Mouse (Mus musculus) hindbrain, embryonic 12.5 days (tissue): ENCODE measurements around the gene Olfr292. TPM values are rescaled to one million over a fixed set of nuclear protein-coding genes. Genes with fewer than 3 reads are reported as not detected.

Source experiments
- ATAC-seq: fragments of 200-750 bp; cut with Nextera tagmentation; 2 replicates; pipeline ENCODE4 v1.8.0; 2017; ENCODE audit warnings: moderate TSS enrichment; ENCODE audit not compliant: low FRiP score
- H3K27ac ChIP-seq: fragments of 300-500 bp; sonication (generic); 2 replicates; pipeline ENCODE4 v1.5.1; 2016; ENCODE audit warnings: mild to moderate bottlenecking
- H3K27me3 ChIP-seq: fragments of 300-500 bp; sonication (generic); 2 replicates; pipeline ENCODE4 v1.6.1; 2016; ENCODE audit warnings: mild to moderate bottlenecking
- H3K36me3 ChIP-seq: fragments of 300-500 bp; sonication (generic); 2 replicates; pipeline ENCODE4 v1.6.1; 2016; ENCODE audit warnings: mild to moderate bottlenecking
- H3K4me1 ChIP-seq: fragments of 300-500 bp; sonication (generic); 2 replicates; pipeline ENCODE4 v1.6.1; 2016
- H3K4me2 ChIP-seq: fragments of 300-500 bp; sonication (generic); replicated peaks from 2 replicates; pipeline ENCODE4 v1.6.1; 2016; ENCODE audit warnings: mild to moderate bottlenecking
- H3K4me3 ChIP-seq: fragments of 300-500 bp; sonication (generic); 2 replicates; pipeline ENCODE4 v1.5.1; 2016; ENCODE audit warnings: mild to moderate bottlenecking
- H3K9ac ChIP-seq: fragments of 300-500 bp; sonication (generic); 2 replicates; pipeline ENCODE4 v1.6.1; 2016; ENCODE audit warnings: mild to moderate bottlenecking, moderate library complexity
- H3K9me3 ChIP-seq: fragments of 300-500 bp; sonication (generic); replicated peaks from 2 replicates; pipeline ENCODE4 v1.6.1; 2016; ENCODE audit warnings: mild to moderate bottlenecking
- WGBS: fragments of 180-500 bp; shearing (Covaris S2); methylation state at CpG from one replicate; pipeline ENCODE4 v1.1.7; 2016; 5-methylcytosine and 5-hydroxymethylcytosine counted together
- polyA plus RNA-seq: library from polyadenylated mRNA; unstranded; fragments of >200 nt; fragmentation: Nextera tagmentation; extraction: Ambion mirVana; gene quantifications from 2 replicates; pipeline ENCODE4 v1.2.1, GENCODE M21; 2016

The Olfr292 gene
- polyA plus RNA-seq: not detected in 2 replicates

DNA sequence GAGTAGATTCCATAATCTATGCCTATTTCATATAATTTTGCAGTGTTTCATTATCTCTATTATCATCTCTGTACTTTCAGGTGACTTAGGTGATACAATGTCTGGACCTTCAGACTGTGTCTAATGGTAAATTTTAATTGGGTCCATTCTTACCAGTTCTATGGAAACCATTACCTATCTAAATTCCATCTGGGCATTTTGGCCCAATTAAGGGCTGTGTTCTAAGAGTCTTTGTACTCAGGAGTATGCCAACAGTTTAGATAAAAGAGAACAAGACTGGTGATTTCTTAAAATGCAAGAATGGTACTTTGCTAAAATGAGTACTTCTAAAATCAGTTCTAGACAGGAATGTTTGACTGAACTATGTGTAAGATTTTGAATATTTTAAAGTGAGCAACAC, at the start of gene Olfr292:
Gene Olfr292, plus strand, starts transcription at position 301 of the 400 bp plus-strand sequence.
- H3K27me3 ChIP-seq: no peaks in the 10 kb centered on the region
- no peaks in the 10 kb centered on the region for H3K4me1 ChIP-seq
- H3K27ac ChIP-seq: no peak within 1 kb of the TSS
- H3K9me3 ChIP-seq: no peaks in the 10 kb centered on the region
- H3K4me3 ChIP-seq: no peak within 1 kb of the TSS
- ATAC-seq: no peak
- no peak within 1 kb of the TSS for H3K4me2 ChIP-seq
- H3K9ac ChIP-seq: no peak within 1 kb of the TSS
- H3K36me3 ChIP-seq: no peaks in the 10 kb centered on the region

DNA sequence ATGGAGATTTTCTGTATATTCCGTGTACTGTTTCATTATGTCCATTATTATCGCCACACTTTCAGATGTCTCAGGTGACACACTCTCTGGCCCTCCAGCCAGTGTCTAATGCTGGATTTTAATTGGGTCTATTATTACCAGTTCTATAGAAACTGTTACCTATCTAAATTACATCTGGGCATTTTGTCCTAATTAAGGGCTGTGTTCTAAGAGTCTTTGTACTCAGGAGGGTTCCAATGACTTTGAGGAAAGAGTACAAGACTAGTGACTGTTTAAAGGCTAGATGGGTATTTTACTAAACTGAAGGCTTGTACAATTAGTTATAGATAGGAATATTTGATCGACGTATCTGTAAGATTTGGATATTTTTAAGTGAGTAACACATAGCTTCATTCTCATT, 39.4 kb upstream of the Olfr292 start, which contains the start of gene Olfr293:
Gene Olfr293, plus strand, starts transcription at position 301 of the 400 bp plus-strand sequence.
- Histone ChIP-seq H3K4me3 (no peak within 1 kb of the TSS), H3K9ac (no peak within 1 kb of the TSS), H3K36me3 (no peaks in the 10 kb centered on the region), H3K4me1 (no peaks in the 10 kb centered on the region), H3K9me3 (no peaks in the 10 kb centered on the region), H3K4me2 (no peak within 1 kb of the TSS), H3K27me3 (no peaks in the 10 kb centered on the region), H3K27ac (no peak within 1 kb of the TSS)
- 91% methylated on average over 4 of the region's 4 CpGs for WGBS
- ATAC-seq: no peak

DNA sequence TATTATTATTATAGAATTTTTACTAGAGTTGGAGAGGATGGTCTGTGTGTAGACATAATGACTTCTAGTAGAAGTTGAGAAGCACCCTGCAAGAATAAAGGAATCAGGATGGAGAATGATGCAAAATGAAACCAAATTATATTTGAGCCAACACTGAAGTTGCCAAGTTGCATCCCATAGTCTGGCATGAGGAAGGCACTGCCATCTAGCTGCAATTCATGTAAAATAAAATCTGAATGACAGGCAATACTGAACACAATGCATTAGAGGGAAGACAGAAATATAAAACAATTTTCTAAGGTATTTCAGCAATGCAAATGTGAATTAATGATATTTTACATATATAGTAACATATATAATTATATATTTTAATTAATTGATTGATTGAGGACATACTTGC, 36.9 kb downstream of the Olfr292 start:
- Histone ChIP-seq H3K9ac (no peak overlapping the region), H3K4me3 (no peak overlapping the region), H3K27me3 (no peaks in the 10 kb centered on the region), H3K9me3 (no peaks in the 10 kb centered on the region), H3K27ac (no peak overlapping the region), H3K36me3 (no peaks in the 10 kb centered on the region), H3K4me1 (no peaks in the 10 kb centered on the region), H3K4me2 (no peak overlapping the region)
- no peak for ATAC-seq

Other genes with a start within 250 kb of the Olfr292 start
- not detected in 2 replicates for gene Olfr299, start 228.4 kb upstream of the Olfr292 start, polyA plus RNA-seq
- gene Olfr298, start 195.8 kb upstream of the Olfr292 start, polyA plus RNA-seq: not detected in 2 replicates
- gene Olfr297, start 168.4 kb upstream of the Olfr292 start, polyA plus RNA-seq: not detected in 2 replicates
- not detected in 2 replicates for gene Olfr295, start 104.5 kb upstream of the Olfr292 start, polyA plus RNA-seq
- not detected in 2 replicates for gene Olfr294, start 71.7 kb upstream of the Olfr292 start, polyA plus RNA-seq
- not detected in 2 replicates for gene Olfr293, start 39.3 kb upstream of the Olfr292 start, polyA plus RNA-seq
- gene Folh1, start 87.6 kb downstream of the Olfr292 start, polyA plus RNA-seq: 0.18 and 0.21 TPM in 2 replicates
- gene Vmn2r77, start 106.7 kb downstream of the Olfr292 start, polyA plus RNA-seq: not detected in 2 replicates
- gene Vmn2r78, start 226.8 kb downstream of the Olfr292 start, polyA plus RNA-seq: not detected in 2 replicates